Mouse (Mus musculus): ENCODE data around the gene Agmat.

- TF ChIP-seq CTCF (IDR thresholded peaks at IDR 0.05; ENCODE audit: extremely low read depth, insufficient read length, insufficient replicate concordance, low read depth, low read length): no peak
- no peak for TF ChIP-seq POLR2A (IDR thresholded peaks at IDR 0.05; ENCODE audit: low read depth, low read length)
Observed at GRCm38 (mm10) chr4:141787046-141787445, 40.6 kb downstream of the Agmat start.

Data from small intestine, adult 2 months (tissue).